Mouse (Mus musculus) kidney, embryonic 16.5 days (tissue): ENCODE measurements around the gene Rab20. TPM values are rescaled to one million over a fixed set of nuclear protein-coding genes. Genes with fewer than 3 reads are reported as not detected.
"Not testable (repeated sequence)": the region's sequence is repeated elsewhere in the genome, so short reads cannot be mapped to it uniquely, and the experiment has no call there.

Experiments
- ATAC-seq: fragments of 200-750 bp; cut with Nextera tagmentation; 2 replicates; pipeline ENCODE4 v1.8.0; 2017; ENCODE audit warnings: moderate TSS enrichment; ENCODE audit not compliant: low FRiP score, low TSS enrichment
- H3K27ac ChIP-seq: fragments of 300-500 bp; sonication (generic); 2 replicates; pipeline ENCODE4 v1.5.1; 2014; ENCODE audit warnings: low read length
- H3K27me3 ChIP-seq: fragments of 300-500 bp; sonication (generic); 2 replicates; pipeline ENCODE4 v1.6.1; 2014; ENCODE audit warnings: low read length, control low read depth, mixed read lengths; ENCODE audit not compliant: insufficient read depth
- H3K36me3 ChIP-seq: fragments of 300-500 bp; sonication (generic); 2 replicates; pipeline ENCODE4 v1.6.1; 2014; ENCODE audit warnings: low read length, control low read depth, mixed read lengths; ENCODE audit not compliant: insufficient read depth
- H3K4me1 ChIP-seq: fragments of 300-500 bp; sonication (generic); 2 replicates; pipeline ENCODE4 v1.6.1; 2014; ENCODE audit warnings: low read length, control low read depth, mixed read lengths; ENCODE audit not compliant: insufficient read depth
- H3K4me2 ChIP-seq: fragments of 300-500 bp; sonication (generic); replicated peaks from 2 replicates; pipeline ENCODE4 v1.6.1; 2014; ENCODE audit warnings: low read depth, low read length
- H3K4me3 ChIP-seq: fragments of 300-500 bp; sonication (generic); 2 replicates; pipeline ENCODE4 v1.5.1; 2014; ENCODE audit warnings: mild to moderate bottlenecking, low read length
- H3K9ac ChIP-seq: fragments of 300-500 bp; sonication (generic); replicated peaks from 2 replicates; pipeline ENCODE4 v1.6.1; 2014; ENCODE audit warnings: low read length
- H3K9me3 ChIP-seq: fragments of 300-500 bp; sonication (generic); 2 replicates; pipeline ENCODE4 v1.6.1; 2016; ENCODE audit warnings: low read length, control low read depth
- WGBS: fragments of 180-500 bp; shearing (Covaris S2); extraction: QIAGEN DNeasy Blood & Tissue Kit; methylation state at CpG from one replicate; pipeline ENCODE4 v1.1.7; 2014; 5-methylcytosine and 5-hydroxymethylcytosine counted together
- polyA plus RNA-seq: library from polyadenylated mRNA; unstranded; fragments of >200 nt; fragmentation: Nextera tagmentation; extraction: Ambion mirVana; gene quantifications from 2 replicates; pipeline ENCODE4 v1.2.1, GENCODE M21; 2015

Gene Rab20
- polyA plus RNA-seq, 1 experiment from 2014 or later, result 37.3 TPM

- H3K9me3 ChIP-seq, result peaks cover 6% of the 10 kb centered on the region; the same call in 1 of the 2 replicates
- ATAC-seq, result peak; percentile 29; the same call in 1 of the 2 replicates
- peak overlapping the region; percentile 96 for H3K27ac ChIP-seq
- peaks cover 9% of the 10 kb centered on the region for H3K36me3 ChIP-seq
- 39% methylated on average over 8 of the region's 8 CpGs for WGBS
- H3K4me3 ChIP-seq, result no peak overlapping the region
- peak overlapping the region; percentile 39; the same call in 1 of the 2 replicates for H3K9ac ChIP-seq
- H3K4me2 ChIP-seq, result peak overlapping the region; percentile 23; the same call in 1 of the 2 replicates
- H3K4me1 ChIP-seq, result peaks cover 46% of the 10 kb centered on the region
- H3K27me3 ChIP-seq, result no peaks in the 10 kb centered on the region
Measured at GRCm38 (mm10) chr8:11471309-11471708, 7.2 kb downstream of the Rab20 start.

- H3K27me3 ChIP-seq, result no peaks in the 10 kb centered on the region
- H3K9me3 ChIP-seq, result peaks cover 6% of the 10 kb centered on the region; the same call in 1 of the 2 replicates
- no peak overlapping the region for H3K4me3 ChIP-seq
- H3K36me3 ChIP-seq, result peaks cover 9% of the 10 kb centered on the region
- ATAC-seq, result no peak
- H3K27ac ChIP-seq, result peak overlapping the region; percentile 96
- peak overlapping the region; percentile 23 for H3K4me2 ChIP-seq
- H3K4me1 ChIP-seq, result peaks cover 41% of the 10 kb centered on the region
- 67% methylated on average over 7 of the region's 7 CpGs for WGBS
- H3K9ac ChIP-seq, result peak overlapping the region; percentile 39; the same call in 1 of the 2 replicates
Measured at GRCm38 (mm10) chr8:11470694-11471093, 7.8 kb downstream of the Rab20 start.

GRCm38 (mm10) chr8:11469095-11469494 is 9.4 kb downstream of the Rab20 start:
- no peak for ATAC-seq
- WGBS, result 7% methylated on average over 3 of the region's 3 CpGs
- Histone ChIP-seq H3K4me1 (peaks cover 36% of the 10 kb centered on the region), H3K9me3 (peaks cover 6% of the 10 kb centered on the region; the same call in 1 of the 2 replicates), H3K9ac (no peak overlapping the region), H3K27ac (peak overlapping the region; percentile 96; the same call in 1 of the 2 replicates), H3K36me3 (peaks cover 9% of the 10 kb centered on the region), H3K4me3 (no peak overlapping the region), H3K27me3 (no peaks in the 10 kb centered on the region), H3K4me2 (no peak overlapping the region)

GRCm38 (mm10) chr8:11466528-11466927 is 12.0 kb downstream of the Rab20 start:
- H3K4me2 ChIP-seq, ATAC-seq, H3K9me3 ChIP-seq, H3K9ac ChIP-seq, H3K4me3 ChIP-seq, H3K27me3 ChIP-seq, H3K36me3 ChIP-seq: not testable (repeated sequence)
- H3K27ac ChIP-seq, result peak overlapping the region; percentile 26; the same call in 1 of the 2 replicates
- WGBS, result 90% methylated on average over 4 of the region's 5 CpGs
- peaks cover 32% of the 10 kb centered on the region for H3K4me1 ChIP-seq

- Histone ChIP-seq H3K4me3 (no peak overlapping the region), H3K27me3 (no peaks in the 10 kb centered on the region), H3K4me1 (peaks cover 41% of the 10 kb centered on the region), H3K36me3 (peaks cover 9% of the 10 kb centered on the region), H3K4me2 (no peak overlapping the region), H3K9ac (no peak overlapping the region), H3K27ac (no peak overlapping the region), H3K9me3 (peaks cover 6% of the 10 kb centered on the region; the same call in 1 of the 2 replicates)
- no peak for ATAC-seq
- 85% methylated on average over 4 of the region's 4 CpGs for WGBS
Measured at GRCm38 (mm10) chr8:11465619-11466018, 12.9 kb downstream of the Rab20 start.

GRCm38 (mm10) chr8:11464707-11464964 is 13.9 kb downstream of the Rab20 start:
- H3K27ac ChIP-seq, result peak overlapping the region; percentile 19; the same call in 1 of the 2 replicates
- no peak overlapping the region for H3K4me3 ChIP-seq
- H3K9me3 ChIP-seq, result peaks cover 6% of the 10 kb centered on the region; the same call in 1 of the 2 replicates
- H3K36me3 ChIP-seq, result peaks cover 9% of the 10 kb centered on the region
- no peaks in the 10 kb centered on the region for H3K27me3 ChIP-seq
- no peak for ATAC-seq
- H3K9ac ChIP-seq, result 0 out of 2 replicates have a peak overlapping the region, but pooled peaks have one; percentile 17
- H3K4me2 ChIP-seq, result no peak overlapping the region
- H3K4me1 ChIP-seq, result peaks cover 34% of the 10 kb centered on the region
- WGBS, result 65% methylated on average over 3 of the region's 3 CpGs

GRCm38 (mm10) chr8:11463889-11464706 is 14.4 kb downstream of the Rab20 start:
- peak overlapping the region; percentile 48; the same call in 1 of the 2 replicates for H3K27ac ChIP-seq
- no peak for ATAC-seq
- no peak overlapping the region for H3K4me3 ChIP-seq
- peaks cover 6% of the 10 kb centered on the region; the same call in 1 of the 2 replicates for H3K9me3 ChIP-seq
- peaks cover 9% of the 10 kb centered on the region for H3K36me3 ChIP-seq
- no peaks in the 10 kb centered on the region for H3K27me3 ChIP-seq
- H3K4me1 ChIP-seq, result peaks cover 34% of the 10 kb centered on the region
- H3K4me2 ChIP-seq, result no peak overlapping the region
- WGBS, result 66% methylated on average over 12 of the region's 12 CpGs
- 0 out of 2 replicates have a peak overlapping the region, but pooled peaks have one; percentile 17 for H3K9ac ChIP-seq

- WGBS, result 80% methylated on average over 2 of the region's 2 CpGs
- Histone ChIP-seq H3K9me3 (peaks cover 6% of the 10 kb centered on the region; the same call in 1 of the 2 replicates), H3K27ac (peak overlapping the region; percentile 48; the same call in 1 of the 2 replicates)
Measured at GRCm38 (mm10) chr8:11463541-11463888, 15.0 kb downstream of the Rab20 start.

GRCm38 (mm10) chr8:11462641-11463040 is 15.9 kb downstream of the Rab20 start:
- Histone ChIP-seq H3K9me3 (peaks cover 6% of the 10 kb centered on the region; the same call in 1 of the 2 replicates), H3K27me3 (no peaks in the 10 kb centered on the region), H3K9ac (no peak overlapping the region), H3K4me2 (no peak overlapping the region), H3K27ac (no peak overlapping the region), H3K4me1 (peaks cover 48% of the 10 kb centered on the region), H3K4me3 (no peak overlapping the region), H3K36me3 (peaks cover 6% of the 10 kb centered on the region)
- WGBS, result 94% methylated on average over 4 of the region's 4 CpGs
- ATAC-seq, result no peak

More at GRCm38 (mm10) chr8:11463541-11463888, 15.0 kb downstream of the Rab20 start:
- no peak overlapping the region for H3K4me2 ChIP-seq
- H3K4me3 ChIP-seq, result no peak overlapping the region
- no peak for ATAC-seq
- peaks cover 9% of the 10 kb centered on the region for H3K36me3 ChIP-seq
- no peak overlapping the region for H3K9ac ChIP-seq
- peaks cover 40% of the 10 kb centered on the region for H3K4me1 ChIP-seq
- no peaks in the 10 kb centered on the region for H3K27me3 ChIP-seq

GRCm38 (mm10) chr8:11461847-11462246 is 16.7 kb downstream of the Rab20 start:
- no peaks in the 10 kb centered on the region for H3K9me3 ChIP-seq
- peak overlapping the region; percentile 20; the same call in 1 of the 2 replicates for H3K27ac ChIP-seq
- ATAC-seq, result no peak
- H3K27me3 ChIP-seq, result no peaks in the 10 kb centered on the region
- 41% methylated on average over 2 of the region's 2 CpGs for WGBS
- no peaks in the 10 kb centered on the region for H3K36me3 ChIP-seq
- H3K9ac ChIP-seq, result no peak overlapping the region
- H3K4me2 ChIP-seq, result no peak overlapping the region
- H3K4me3 ChIP-seq, result no peak overlapping the region
- H3K4me1 ChIP-seq, result peaks cover 52% of the 10 kb centered on the region
